Mouse (Mus musculus) testis, adult 2 months (tissue): ENCODE data around the gene Dbndd1.

Source experiments
- CTCF ChIP-seq: fragments of 200-500 bp; IDR thresholded peaks from 2 replicates; pipeline ENCODE4 v1.5.1; 2012; ENCODE audit warnings: low read depth, mild to moderate bottlenecking, inconsistent platforms, low read length, moderate library complexity; ENCODE audit not compliant: control insufficient read depth, insufficient read depth, insufficient replicate concordance
- POLR2A ChIP-seq: fragments of 200-500 bp; IDR thresholded peaks from 2 replicates; pipeline ENCODE4 v1.6.1; 2012; ENCODE audit warnings: low read depth, mild to moderate bottlenecking, inconsistent platforms, low read length, moderate library complexity; ENCODE audit not compliant: control insufficient read depth

DNA sequence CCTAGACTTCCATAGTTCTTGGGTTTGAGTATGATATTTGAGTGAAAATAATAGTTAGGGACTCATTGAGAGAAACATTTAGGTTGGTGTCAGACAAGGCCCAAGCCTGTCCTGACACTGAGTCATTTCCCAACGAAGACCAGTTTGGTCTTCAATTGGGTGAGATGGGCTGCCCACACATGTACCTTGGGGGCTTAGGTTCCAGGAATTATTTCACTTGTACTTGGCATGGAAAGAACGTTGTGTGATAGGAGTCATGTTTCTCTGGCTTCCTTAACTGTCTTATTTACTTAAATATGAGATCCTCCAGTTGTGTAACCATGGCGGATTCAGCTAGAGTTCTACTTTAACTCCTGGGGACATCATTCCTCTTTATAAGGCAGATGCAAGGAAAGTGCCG lies 51.6 kb downstream of the Dbndd1 start:
- no peak for TF ChIP-seq CTCF
- no peak for TF ChIP-seq POLR2A
